Mouse (Mus musculus) bone marrow macrophage, adult 2 months (primary cell): ENCODE results near the gene Macf1. TPM values are rescaled to one million over a fixed set of nuclear protein-coding genes. Genes with fewer than 3 reads are reported as not detected.

Experiments used
- H3K27ac ChIP-seq: 2 replicates; pipeline ENCODE4 v1.5.1; 2012; ENCODE audit warnings: low read depth, low read length; ENCODE audit not compliant: insufficient read depth
- H3K4me1 ChIP-seq: 2 replicates; pipeline ENCODE4 v1.6.1; 2012; ENCODE audit warnings: low read length; ENCODE audit not compliant: control insufficient read depth, insufficient read depth
- H3K4me3 ChIP-seq: 2 replicates; pipeline ENCODE4 v1.5.1; 2012; ENCODE audit warnings: mild to moderate bottlenecking, low read length, moderate library complexity; ENCODE audit not compliant: insufficient read depth
- CTCF ChIP-seq: IDR thresholded peaks from 2 replicates; pipeline ENCODE4 v1.5.1; 2012; ENCODE audit warnings: low read depth, mild to moderate bottlenecking, low read length, moderate library complexity
- POLR2A ChIP-seq: IDR thresholded peaks from 2 replicates; pipeline ENCODE4 v1.6.1; 2012; ENCODE audit warnings: mild to moderate bottlenecking, low read depth, low read length, borderline replicate concordance
- polyA plus RNA-seq: library from polyadenylated mRNA; stranded (reverse); fragments of >200 nt; gene quantifications from 2 replicates; pipeline ENCODE4 v1.2.4, GENCODE M21; 2012; ENCODE audit not compliant: missing spikeins, insufficient read depth, insufficient read length

The Macf1 gene
- polyA plus RNA-seq, 1 experiment: 182 TPM

DNA sequence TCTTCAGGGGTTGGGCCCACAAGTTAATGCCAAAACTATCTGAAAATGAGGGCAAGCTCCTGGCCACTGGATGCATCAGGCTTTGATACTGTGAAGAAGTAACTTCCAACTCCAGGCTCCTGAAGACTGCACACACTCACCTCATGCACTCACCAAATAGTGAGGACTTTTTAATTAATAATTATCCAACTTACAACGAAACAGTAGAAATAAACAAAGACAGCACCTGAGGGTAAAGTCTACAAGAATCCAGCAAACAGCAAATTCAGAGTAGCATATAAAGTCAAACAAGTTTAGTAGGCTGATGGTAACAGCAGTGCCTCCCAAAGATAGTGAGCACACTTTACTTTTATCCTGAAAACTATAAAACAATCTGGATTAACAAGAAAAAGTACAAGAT, 168.5 kb downstream of the Macf1 start:
- Histone ChIP-seq H3K4me1 (peaks cover 5% of the 10 kb centered on the region; the same call in 1 of the 2 replicates), H3K27ac (no peak overlapping the region), H3K4me3 (no peak overlapping the region)
- no peak for TF ChIP-seq POLR2A
- no peak for TF ChIP-seq CTCF

DNA sequence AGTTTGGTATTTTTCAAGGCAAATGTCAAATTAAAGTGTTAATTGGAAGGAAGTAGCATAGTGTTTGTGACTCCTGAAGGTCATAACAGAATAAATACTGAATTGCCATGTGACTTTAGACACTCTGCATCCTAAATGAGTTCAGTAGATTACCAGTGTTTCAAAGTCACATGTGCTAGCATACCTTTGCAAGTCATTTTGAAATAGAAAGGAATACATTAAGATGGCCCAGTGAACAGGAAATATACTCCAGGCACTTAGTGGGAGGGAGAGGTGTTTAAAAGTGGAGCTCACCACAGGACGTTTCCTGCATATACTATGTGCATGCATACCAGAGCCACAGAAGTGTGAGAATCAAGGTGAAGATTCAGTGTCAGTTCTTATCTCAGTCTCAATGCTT, 174.0 kb downstream of the Macf1 start:
- H3K4me1 ChIP-seq: peaks cover 6% of the 10 kb centered on the region
- TF ChIP-seq POLR2A: no peak
- TF ChIP-seq CTCF: no peak

DNA sequence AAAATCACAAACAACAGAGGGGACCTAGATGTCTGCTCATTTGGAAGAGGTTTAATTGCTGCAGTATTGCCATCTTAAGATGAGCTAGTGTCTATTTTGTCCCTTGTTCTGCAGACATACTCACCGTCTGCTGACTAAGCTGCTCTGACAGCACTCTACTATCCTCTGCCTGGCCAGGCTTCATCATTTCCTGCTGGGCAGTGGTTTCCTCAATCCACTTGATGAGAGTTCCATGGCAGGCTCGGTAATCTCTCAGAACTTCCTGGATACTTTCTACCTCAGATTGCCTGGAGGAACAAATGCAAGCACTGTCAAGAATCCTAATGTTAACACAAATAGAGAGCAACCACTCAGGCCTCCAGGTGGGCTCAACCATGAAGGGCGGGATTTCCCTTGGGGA, 195.1 kb downstream of the Macf1 start:
- Histone ChIP-seq H3K4me3 (no peak overlapping the region), H3K4me1 (peaks cover 3% of the 10 kb centered on the region), H3K27ac (0 out of 2 replicates have a peak overlapping the region, but pooled peaks have one; percentile 6)
- TF ChIP-seq POLR2A (no peak), CTCF (no peak)

More for the DNA sequence above, 174.0 kb downstream of the Macf1 start:
- Histone ChIP-seq H3K4me3 (no peak overlapping the region), H3K27ac (no peak overlapping the region)

DNA sequence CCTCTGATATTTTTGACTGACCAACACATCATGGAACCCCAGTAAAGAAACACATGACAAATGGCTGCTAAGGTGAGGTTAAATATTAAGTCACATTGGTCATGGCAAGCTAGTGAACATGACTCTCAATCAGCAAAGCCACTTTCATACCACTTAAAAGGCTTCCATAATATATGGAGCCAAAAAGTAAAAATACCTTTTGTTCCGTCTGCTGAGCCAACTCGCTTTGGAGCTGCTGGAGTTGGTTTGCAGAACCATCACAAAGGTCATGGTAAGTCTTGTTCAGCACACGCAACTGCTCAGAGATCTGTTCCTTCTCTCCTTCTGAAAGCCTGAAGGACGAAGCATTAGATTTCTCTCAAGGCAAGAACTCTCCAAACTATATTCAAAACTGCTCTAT, 204.2 kb downstream of the Macf1 start:
- H3K4me1 ChIP-seq: no peaks in the 10 kb centered on the region

DNA sequence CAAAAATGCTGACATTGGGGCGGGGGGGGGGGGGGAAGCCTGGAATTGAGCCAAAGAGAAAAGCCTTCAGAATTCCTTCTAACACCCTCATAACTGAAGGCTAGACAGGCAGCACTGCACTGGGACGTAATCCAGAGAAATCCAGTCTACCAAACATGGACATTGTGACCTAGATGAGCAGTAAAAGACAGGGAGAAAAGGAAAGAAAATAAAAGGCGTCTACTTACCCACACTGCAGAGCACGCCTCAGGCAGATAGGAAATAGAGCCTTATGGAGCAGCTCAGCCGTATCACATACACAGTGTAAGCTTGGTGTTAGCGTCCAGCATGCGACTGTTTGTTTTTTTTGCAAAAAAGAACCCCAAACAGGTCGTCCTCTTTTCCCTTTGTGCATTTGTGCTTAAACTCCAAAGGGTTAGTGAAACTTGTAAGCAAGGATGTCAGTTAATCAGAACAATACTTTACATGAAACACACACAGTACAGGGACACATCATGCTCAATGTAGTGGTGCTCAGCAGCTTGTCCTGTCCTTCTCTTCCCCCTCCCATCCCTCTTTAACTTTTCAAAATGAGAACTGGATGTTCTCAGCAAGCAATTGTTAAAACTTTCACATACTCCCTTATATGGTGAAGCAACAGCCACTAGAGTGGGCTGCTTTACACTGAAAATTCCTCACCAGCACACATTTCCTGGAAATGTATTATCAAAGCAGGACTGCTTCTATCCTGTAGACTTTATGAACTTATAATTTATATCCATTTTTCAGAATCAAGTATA, 205.3 kb downstream of the Macf1 start:
- no peaks in the 10 kb centered on the region for H3K4me1 ChIP-seq
- no peak overlapping the region for H3K4me3 ChIP-seq
- TF ChIP-seq CTCF: no peak
- TF ChIP-seq POLR2A: no peak
- no peak overlapping the region for H3K27ac ChIP-seq

More for the DNA sequence above, 204.2 kb downstream of the Macf1 start:
- Histone ChIP-seq H3K27ac (no peak overlapping the region), H3K4me3 (no peak overlapping the region)
- TF ChIP-seq POLR2A (no peak), CTCF (no peak)

DNA sequence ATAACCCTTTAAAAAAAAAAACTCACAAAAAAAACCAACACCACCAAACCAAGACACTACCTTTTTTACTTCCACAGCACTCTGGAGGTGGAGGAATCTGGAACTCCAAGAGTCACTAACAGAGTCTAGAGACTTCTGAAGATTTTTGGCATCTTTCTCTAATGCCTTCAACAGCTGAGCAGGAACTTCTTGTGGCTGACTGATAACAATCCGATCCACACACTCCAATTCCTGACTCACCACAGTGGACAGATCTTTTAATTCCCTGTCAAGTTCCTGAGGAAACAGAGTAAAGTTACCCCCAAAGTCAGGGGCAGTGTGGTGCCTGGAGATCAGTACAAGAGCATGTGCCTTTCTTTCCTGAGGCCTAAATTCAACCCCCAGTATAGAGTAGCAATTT, 218.4 kb downstream of the Macf1 start:
- Histone ChIP-seq H3K4me1 (no peaks in the 10 kb centered on the region), H3K27ac (no peak overlapping the region), H3K4me3 (no peak overlapping the region)
- TF ChIP-seq POLR2A: no peak
- no peak for TF ChIP-seq CTCF

DNA sequence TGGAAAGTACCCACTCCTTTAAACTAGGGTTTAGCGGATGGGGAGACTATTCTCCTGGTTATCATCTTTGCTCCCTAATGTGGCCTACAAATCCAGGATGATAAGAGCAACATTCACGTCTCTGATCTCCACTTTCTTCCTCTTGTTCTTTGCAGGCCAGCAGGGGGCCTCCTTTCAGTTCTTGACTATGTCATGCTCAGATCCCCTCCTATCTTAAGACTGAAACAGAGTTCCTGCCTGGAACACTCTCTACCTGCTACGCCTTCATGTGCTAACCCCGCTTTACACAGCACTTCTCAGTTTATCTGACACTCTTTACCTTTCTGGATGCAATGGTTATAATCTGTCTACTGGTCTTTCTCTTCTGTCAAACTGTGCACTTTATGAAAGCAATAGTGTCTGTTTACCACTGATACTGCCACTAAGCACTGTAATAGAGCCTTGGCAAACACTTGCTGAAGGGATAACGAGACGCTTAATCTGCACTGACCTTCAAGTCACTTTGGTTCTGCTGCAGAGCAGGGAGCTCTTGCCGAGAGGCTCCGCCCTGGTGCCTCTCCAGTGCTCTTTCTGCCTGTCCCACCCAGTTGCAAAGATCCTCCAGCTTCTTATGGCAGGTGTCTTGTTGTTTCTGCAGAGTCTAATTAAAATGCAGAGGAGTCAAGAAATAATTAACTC, 223.4 kb downstream of the Macf1 start:
- H3K4me1 ChIP-seq: no peaks in the 10 kb centered on the region
- no peak overlapping the region for H3K27ac ChIP-seq
- H3K4me3 ChIP-seq: no peak overlapping the region
- TF ChIP-seq CTCF (no peak), POLR2A (no peak)

DNA sequence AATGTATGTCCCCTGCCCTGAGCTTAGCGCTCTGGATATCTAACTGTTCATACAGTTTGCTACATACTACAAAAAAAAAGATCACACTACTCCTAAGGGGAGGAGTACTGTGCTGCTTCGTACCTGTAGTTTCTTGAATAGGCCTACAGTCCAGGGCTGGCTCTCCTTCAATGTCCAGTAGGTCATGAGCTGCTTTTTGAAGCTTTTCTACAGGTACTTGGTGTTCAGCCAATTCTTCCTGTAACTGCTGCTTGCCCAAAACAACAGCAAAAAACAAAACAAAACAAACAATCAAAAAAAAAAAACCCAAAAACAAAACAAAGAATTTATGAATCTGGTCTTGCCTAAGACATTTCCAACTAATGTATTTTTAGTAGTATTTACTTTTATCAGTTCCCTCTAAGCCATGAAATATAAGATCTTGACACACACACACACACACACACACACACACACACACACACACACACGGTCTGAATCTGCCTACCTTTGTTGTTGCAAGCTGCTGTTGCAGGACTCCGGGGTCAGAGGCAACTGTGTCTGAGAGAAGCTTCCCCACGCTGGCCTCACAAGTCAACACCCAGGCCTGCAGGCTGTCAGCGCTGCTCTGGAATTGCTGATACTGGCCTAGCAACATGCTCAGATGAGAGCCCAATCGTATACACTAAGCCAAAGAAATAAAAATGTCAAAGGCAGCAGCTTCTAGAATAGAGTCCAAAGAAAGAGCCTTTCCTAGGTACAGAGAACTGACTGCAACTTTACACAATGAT, 229.1 kb downstream of the Macf1 start:
- H3K4me3 ChIP-seq: no peak overlapping the region
- H3K27ac ChIP-seq: no peak overlapping the region
- H3K4me1 ChIP-seq: no peaks in the 10 kb centered on the region
- TF ChIP-seq CTCF (no peak), POLR2A (no peak)

DNA sequence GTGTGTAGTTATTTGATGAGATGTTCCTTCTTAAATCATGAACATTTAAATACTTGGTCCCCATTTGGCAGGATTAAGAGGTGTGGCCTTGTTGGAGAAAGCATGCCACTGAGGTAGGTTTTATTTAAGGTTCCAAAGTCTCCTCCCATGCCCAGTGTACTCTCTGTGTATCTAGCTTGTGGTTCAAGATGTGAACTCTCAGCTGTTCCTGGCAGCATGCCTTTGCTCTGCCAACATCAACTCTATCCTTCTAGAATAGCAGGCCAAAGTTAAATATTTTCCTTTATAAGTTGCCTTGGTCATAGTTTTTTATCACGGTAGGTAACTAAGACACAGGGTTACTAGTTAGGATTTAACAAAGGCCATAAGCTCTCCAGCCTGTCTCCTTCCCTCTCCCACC, 230.4 kb downstream of the Macf1 start:
- Histone ChIP-seq H3K4me3 (no peak overlapping the region), H3K4me1 (no peaks in the 10 kb centered on the region), H3K27ac (no peak overlapping the region)
- no peak for TF ChIP-seq CTCF
- no peak for TF ChIP-seq POLR2A

DNA sequence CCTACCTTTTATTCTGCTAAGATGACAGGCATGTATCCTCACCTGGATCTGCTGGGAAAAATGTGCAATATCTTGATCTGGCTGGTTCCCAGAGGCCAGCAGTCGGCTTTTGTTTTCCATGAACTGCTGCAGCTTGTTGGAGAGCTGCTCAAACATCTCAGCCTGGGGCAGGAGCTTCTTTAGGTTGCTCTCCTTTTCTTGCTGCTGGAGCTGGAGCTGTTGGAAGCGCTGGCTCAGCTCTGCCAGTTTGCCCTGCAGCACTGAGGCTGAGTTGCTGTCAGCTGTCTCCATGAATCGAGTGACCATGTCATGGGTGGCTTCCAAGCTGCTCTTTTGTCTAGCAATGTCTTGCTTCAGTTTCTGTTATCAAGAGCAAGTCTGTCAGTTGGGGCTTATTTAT, 232.2 kb downstream of the Macf1 start:
- H3K4me3 ChIP-seq: no peak overlapping the region
- no peak for TF ChIP-seq POLR2A
- no peak for TF ChIP-seq CTCF

More for the DNA sequence above, 232.2 kb downstream of the Macf1 start:
- H3K4me1 ChIP-seq: no peaks in the 10 kb centered on the region
- H3K27ac ChIP-seq: no peak overlapping the region
